ENCODE assay signal across 11 mouse cellular contexts in genomic region chr14:29877671-29878422, GRCm38 (mm10).
DNase-seq lines count a peak whose midpoint lies in the region.
"Had no signal": no experiment of that assay in that cellular context is flagged by ENCODE, and none has a peak within 500 bp of the region (broad histone marks: within the 10 kb centered on the region; RNA-seq: fewer than 3 reads in every experiment).

No protein-coding gene starts in this region.

- peak overlapping the region; percentile 67 for H3K27ac ChIP-seq in embryonic facial prominence, embryonic 10.5 days (replicated peaks)
- H3K27ac ChIP-seq: forebrain, embryonic 13.5 days; heart, embryonic 13.5 days had no signal

- intact Hi-C loops in left cerebral cortex, postnatal 25 days (cut with DNase I), result no loop called here

- H3K9me3 ChIP-seq in embryonic facial prominence, embryonic 10.5 days, result no peaks in the 10 kb centered on the region
- H3K9me3 ChIP-seq: forebrain, embryonic 13.5 days; heart, embryonic 13.5 days had no signal

- H3K4me3 ChIP-seq in embryonic facial prominence, embryonic 10.5 days, result no peak overlapping the region
- H3K4me3 ChIP-seq: forebrain, embryonic 13.5 days; heart, embryonic 13.5 days had no signal

- WGBS in embryonic facial prominence, embryonic 10.5 days, result 62% methylated on average over 11 of the region's 11 CpGs

- H3K4me1 ChIP-seq in embryonic facial prominence, embryonic 10.5 days, result peaks cover 24% of the 10 kb centered on the region
- H3K4me1 ChIP-seq: forebrain, embryonic 13.5 days; heart, embryonic 13.5 days had no signal

- DNase-seq in layer of hippocampus, adult 11-12 months (ENCODE audit: low spot score), result peak; percentile 9
- DNase-seq in layer of hippocampus, adult 9-10 months (ENCODE audit: low spot score), result no peak
- peak; percentile 11 for DNase-seq in R1 (ENCODE audit: low read depth, low spot score)
- peak; percentile 30 for DNase-seq in embryonic facial prominence, embryonic 10.5 days (ENCODE audit: low spot score)
- DNase-seq in left cerebral cortex, postnatal 25 days (ENCODE audit: low spot score in 2 of 2), result peak; percentile 50 to 89
- DNase-seq in ovary, postnatal 36 days (ENCODE audit: low spot score), result no peak
- DNase-seq in cerebellum, postnatal 10 days, result no peak
- DNase-seq: adrenal gland, adult 2 months; cerebellum, postnatal 14 days had no signal

- H3K27me3 ChIP-seq in embryonic facial prominence, embryonic 10.5 days (replicated peaks; ENCODE audit: low read depth, poor library complexity, severe bottlenecking), result no peaks in the 10 kb centered on the region
- H3K27me3 ChIP-seq: forebrain, embryonic 13.5 days; heart, embryonic 13.5 days had no signal

- no peaks in the 10 kb centered on the region for H3K36me3 ChIP-seq in embryonic facial prominence, embryonic 10.5 days (replicated peaks)
- H3K36me3 ChIP-seq: heart, embryonic 13.5 days had no signal

Comparison
In these comparisons a context has a peak if more than half of its experiments do, and no peak if none do; other contexts are left out.
1. DNase-seq: peak in layer of hippocampus, adult 11-12 months (single experiment), R1 (single experiment), embryonic facial prominence, embryonic 10.5 days (single experiment) and left cerebral cortex, postnatal 25 days (2 of 2); none in layer of hippocampus, adult 9-10 months (single experiment), ovary, postnatal 36 days (single experiment) and cerebellum, postnatal 10 days (0 of 2).